Mouse (Mus musculus) forebrain, embryonic 12.5 days (tissue): ENCODE measurements around the gene Dbil5. TPM values are rescaled to one million over a fixed set of nuclear protein-coding genes. Genes with fewer than 3 reads are reported as not detected.

Experiments used
- ATAC-seq: fragments of 200-750 bp; cut with Nextera tagmentation; 2 replicates; pipeline ENCODE4 v1.8.0; 2017; ENCODE audit warnings: moderate TSS enrichment; ENCODE audit not compliant: low FRiP score
- H3K27ac ChIP-seq: fragments of 300-500 bp; sonication (generic); 2 replicates; pipeline ENCODE4 v1.5.1; 2016; ENCODE audit warnings: mild to moderate bottlenecking
- H3K27me3 ChIP-seq: fragments of 300-500 bp; sonication (generic); 2 replicates; pipeline ENCODE4 v1.6.1; 2016; ENCODE audit warnings: mild to moderate bottlenecking
- H3K36me3 ChIP-seq: fragments of 300-500 bp; sonication (generic); replicated peaks from 2 replicates; pipeline ENCODE4 v1.6.1; 2016; ENCODE audit warnings: mild to moderate bottlenecking
- H3K4me1 ChIP-seq: fragments of 300-500 bp; sonication (generic); 2 replicates; pipeline ENCODE4 v1.6.1; 2016
- H3K4me2 ChIP-seq: fragments of 300-500 bp; sonication (generic); 2 replicates; pipeline ENCODE4 v1.6.1; 2016; ENCODE audit warnings: mild to moderate bottlenecking, moderate library complexity
- H3K4me3 ChIP-seq: fragments of 300-500 bp; sonication (generic); replicated peaks from 2 replicates; pipeline ENCODE4 v1.5.1; 2016; ENCODE audit warnings: mild to moderate bottlenecking
- H3K9ac ChIP-seq: fragments of 300-500 bp; sonication (generic); 2 replicates; pipeline ENCODE4 v1.6.1; 2016; ENCODE audit warnings: mild to moderate bottlenecking
- H3K9me3 ChIP-seq: fragments of 300-500 bp; sonication (generic); 2 replicates; pipeline ENCODE4 v1.6.1; 2016
- WGBS: fragments of 180-500 bp; shearing (Covaris S2); methylation state at CpG from one replicate; pipeline ENCODE4 v1.1.7; 2016; 5-methylcytosine and 5-hydroxymethylcytosine counted together
- polyA plus RNA-seq: library from polyadenylated mRNA; unstranded; fragments of >200 nt; fragmentation: Nextera tagmentation; extraction: Ambion mirVana; gene quantifications from 2 replicates; pipeline ENCODE4 v1.2.1, GENCODE M21; 2016

The Dbil5 gene
- polyA plus RNA-seq, 1 experiment from 2014 or later: 0.84 TPM

DNA sequence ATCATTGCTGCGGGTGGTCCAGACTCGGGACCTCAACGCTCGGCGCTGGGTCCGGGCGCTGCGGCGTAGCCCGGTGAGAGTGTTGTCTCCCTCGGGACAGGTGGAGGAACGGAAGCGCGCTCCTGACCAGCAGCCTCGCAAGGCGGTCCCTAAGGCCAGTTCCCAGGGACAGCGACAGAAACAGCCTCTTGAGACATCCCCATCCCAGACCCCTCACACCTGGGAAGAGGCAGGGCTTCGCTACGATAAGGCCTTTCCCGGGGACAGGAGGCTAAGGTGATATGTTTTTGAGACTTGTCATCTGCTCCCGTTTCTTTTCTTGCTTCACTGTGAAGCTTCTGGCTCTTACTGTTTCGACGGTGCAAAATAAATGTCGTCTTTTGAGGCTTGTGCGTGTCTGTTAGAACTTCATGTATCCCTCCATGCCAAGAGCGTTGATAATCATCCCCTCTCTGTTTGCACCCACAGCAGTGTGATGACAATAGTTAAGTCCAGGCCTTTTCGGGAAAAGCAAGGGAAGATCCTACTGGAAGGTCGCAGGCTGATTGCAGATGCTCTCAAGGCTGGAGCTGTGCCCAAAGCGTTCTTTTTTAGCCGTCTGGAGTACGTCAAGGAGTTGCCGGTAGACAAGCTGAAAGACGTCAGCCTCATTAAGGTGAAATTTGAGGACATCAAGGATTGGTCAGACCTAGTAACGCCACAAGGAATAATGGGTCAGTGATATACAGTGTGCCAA is 26.6 kb downstream of the Dbil5 start:
- peaks cover 21% of the 10 kb centered on the region for H3K4me1 ChIP-seq
- WGBS: 3% methylated on average over 34 of the region's 34 CpGs
- no peaks in the 10 kb centered on the region for H3K27me3 ChIP-seq
- H3K9ac ChIP-seq: peak overlapping the region; percentile 76
- H3K27ac ChIP-seq: peak overlapping the region; percentile 72; the same call in 1 of the 2 replicates
- H3K36me3 ChIP-seq: peaks cover 23% of the 10 kb centered on the region
- H3K4me3 ChIP-seq: peak overlapping the region; percentile 73
- H3K9me3 ChIP-seq: no peaks in the 10 kb centered on the region
- ATAC-seq: no peak; the same call in 1 of the 2 replicates
- H3K4me2 ChIP-seq: peak overlapping the region; percentile 88

- no peak overlapping the region for H3K4me2 ChIP-seq
- H3K9me3 ChIP-seq: no peaks in the 10 kb centered on the region
- peaks cover 19% of the 10 kb centered on the region for H3K4me1 ChIP-seq
- H3K27ac ChIP-seq: no peak overlapping the region
- H3K4me3 ChIP-seq: no peak overlapping the region
- ATAC-seq: no peak
- no peaks in the 10 kb centered on the region for H3K27me3 ChIP-seq
- H3K36me3 ChIP-seq: peaks cover 32% of the 10 kb centered on the region
- no peak overlapping the region for H3K9ac ChIP-seq
These were observed 29.0 kb downstream of the Dbil5 start for GRCm38 (mm10) chr11:76246439-76246838.

- H3K9ac ChIP-seq: no peak overlapping the region
- no peak overlapping the region for H3K4me3 ChIP-seq
- H3K36me3 ChIP-seq: peaks cover 32% of the 10 kb centered on the region
- H3K27ac ChIP-seq: no peak overlapping the region
- H3K4me2 ChIP-seq: no peak overlapping the region
- no peak for ATAC-seq
- no peaks in the 10 kb centered on the region for H3K27me3 ChIP-seq
- H3K9me3 ChIP-seq: no peaks in the 10 kb centered on the region
- H3K4me1 ChIP-seq: peaks cover 18% of the 10 kb centered on the region
- WGBS: 53% methylated on average over 2 of the region's 2 CpGs
These were observed 29.8 kb downstream of the Dbil5 start for GRCm38 (mm10) chr11:76247239-76247638.

DNA sequence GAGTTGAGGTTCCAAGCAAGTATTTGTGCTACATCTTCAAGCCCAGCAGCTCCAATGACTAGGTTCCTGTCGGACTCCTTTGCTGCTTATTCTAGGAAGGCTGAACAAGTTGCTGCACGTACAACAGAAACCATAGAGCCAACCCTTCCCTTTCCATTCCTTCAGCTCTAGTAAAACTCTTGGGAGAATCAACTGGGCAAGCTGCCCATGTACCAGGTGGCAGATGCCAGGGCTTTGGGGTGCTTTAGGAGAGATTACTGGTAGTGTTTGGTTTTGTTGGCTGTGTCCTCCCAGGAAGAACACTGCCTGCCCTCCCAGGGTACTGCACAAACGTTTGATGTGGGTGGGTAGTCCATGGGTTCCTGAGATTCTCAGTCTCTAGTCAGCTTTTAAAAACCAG is 34.6 kb downstream of the Dbil5 start:
- no peak for ATAC-seq
- Histone ChIP-seq H3K9ac (no peak overlapping the region), H3K36me3 (peaks cover 31% of the 10 kb centered on the region), H3K27me3 (no peaks in the 10 kb centered on the region), H3K9me3 (no peaks in the 10 kb centered on the region), H3K4me1 (peaks cover 12% of the 10 kb centered on the region; the same call in 1 of the 2 replicates), H3K27ac (no peak overlapping the region), H3K4me3 (no peak overlapping the region), H3K4me2 (no peak overlapping the region)
- 65% methylated on average over 3 of the region's 3 CpGs for WGBS

DNA sequence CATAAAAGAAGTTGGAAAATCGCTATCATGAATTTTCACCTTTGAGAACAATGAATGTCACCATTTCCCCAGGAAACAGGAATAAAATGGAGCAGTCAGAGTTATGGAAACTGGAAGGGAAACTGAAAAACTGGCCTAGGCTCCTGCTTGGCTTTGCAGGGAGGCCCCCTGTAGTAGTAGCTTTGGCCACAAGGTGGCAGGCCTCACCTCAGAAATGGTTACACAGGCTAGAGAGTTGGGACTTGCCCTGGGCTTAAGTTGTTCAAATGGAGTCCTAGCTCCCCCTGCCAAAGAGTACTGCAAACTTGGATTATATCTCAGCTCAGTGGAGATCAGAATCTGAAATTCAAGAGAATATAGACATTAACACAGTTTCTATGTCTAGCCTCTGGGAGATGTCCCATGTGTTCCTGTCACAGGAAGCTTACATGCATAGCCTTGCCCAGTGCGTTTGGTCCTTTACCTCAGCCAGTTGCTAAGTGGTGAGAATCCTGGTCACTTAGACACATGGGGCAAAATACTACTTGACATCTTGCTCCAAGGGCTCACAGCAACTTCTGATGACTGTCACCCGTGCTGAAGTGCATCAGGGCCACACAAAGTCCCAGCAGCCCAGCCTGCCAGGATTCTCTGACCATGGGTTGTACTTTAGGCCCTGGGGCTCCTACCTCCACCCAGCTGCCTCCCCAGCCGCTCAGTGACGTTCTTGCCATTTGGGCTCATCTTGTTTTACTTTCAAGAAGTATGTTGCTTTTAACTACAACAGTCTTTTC is 35.9 kb downstream of the Dbil5 start:
- peaks cover 12% of the 10 kb centered on the region; the same call in 1 of the 2 replicates for H3K4me1 ChIP-seq
- 60% methylated on average over 5 of the region's 5 CpGs for WGBS
- H3K4me3 ChIP-seq: no peak overlapping the region
- peaks cover 39% of the 10 kb centered on the region for H3K36me3 ChIP-seq
- H3K27me3 ChIP-seq: no peaks in the 10 kb centered on the region
- no peaks in the 10 kb centered on the region for H3K9me3 ChIP-seq
- no peak overlapping the region for H3K9ac ChIP-seq
- H3K27ac ChIP-seq: no peak overlapping the region
- peak; percentile 87 for ATAC-seq
- no peak overlapping the region for H3K4me2 ChIP-seq

DNA sequence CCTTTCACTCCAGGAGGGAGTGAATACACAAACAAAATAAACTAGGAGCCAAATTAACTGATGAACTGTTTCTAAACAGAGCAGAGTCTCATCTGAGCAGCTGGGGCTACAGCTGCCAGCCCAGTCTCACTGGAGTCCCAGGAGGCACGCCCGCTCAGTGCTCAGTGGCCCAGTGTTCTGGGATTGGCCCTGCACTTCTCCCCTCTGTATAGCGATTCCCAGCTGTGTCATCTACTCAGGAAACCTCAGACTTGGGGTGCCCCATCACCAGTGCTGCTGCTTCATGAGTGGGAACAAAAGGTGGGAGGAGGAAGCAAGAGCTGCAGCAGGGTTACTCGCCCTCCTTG is 36.5 kb downstream of the Dbil5 start:
- H3K4me1 ChIP-seq: peaks cover 12% of the 10 kb centered on the region; the same call in 1 of the 2 replicates
- H3K4me2 ChIP-seq: no peak overlapping the region; the same call in 1 of the 2 replicates
- no peaks in the 10 kb centered on the region for H3K9me3 ChIP-seq
- peaks cover 33% of the 10 kb centered on the region for H3K36me3 ChIP-seq
- no peak for ATAC-seq
- WGBS: 86% methylated on average over 4 of the region's 4 CpGs
- 0 out of 2 replicates have a peak overlapping the region, but pooled peaks have one; percentile 25 for H3K27ac ChIP-seq
- no peaks in the 10 kb centered on the region for H3K27me3 ChIP-seq
- H3K9ac ChIP-seq: no peak overlapping the region
- H3K4me3 ChIP-seq: no peak overlapping the region

DNA sequence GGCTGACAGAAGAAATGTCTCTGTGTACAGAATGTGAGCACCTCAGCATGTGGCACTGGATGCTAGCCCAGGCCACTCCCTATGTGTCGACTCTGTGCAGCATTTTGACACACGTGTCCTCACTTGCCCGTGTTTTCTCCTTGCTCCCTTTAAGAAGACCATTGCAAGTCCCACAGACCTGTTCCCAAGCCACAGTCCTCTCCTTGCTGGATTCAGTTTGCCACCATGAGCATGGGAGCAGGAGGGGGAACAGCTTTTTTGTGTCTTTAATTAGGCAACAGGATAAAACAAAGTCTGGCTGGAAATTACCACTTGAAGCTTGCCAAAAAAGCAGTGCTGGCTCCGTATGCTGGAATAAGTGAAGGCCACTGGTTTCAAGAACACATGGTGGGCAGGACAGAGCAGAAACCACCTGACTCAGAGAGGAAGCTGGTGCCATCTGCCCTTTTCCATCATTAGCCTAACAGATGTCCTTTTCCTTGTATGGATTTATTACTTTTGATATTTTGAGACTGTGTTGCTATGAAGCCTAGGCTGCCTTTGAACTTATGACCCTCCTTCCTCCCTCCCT is 38.1 kb downstream of the Dbil5 start:
- 68% methylated on average over 4 of the region's 4 CpGs for whole genome bisulfite sequencing
- Histone ChIP-seq H3K9me3 (no peaks in the 10 kb centered on the region), H3K27ac (0 out of 2 replicates have a peak overlapping the region, but pooled peaks have one; percentile 32), H3K27me3 (no peaks in the 10 kb centered on the region), H3K4me2 (no peak overlapping the region), H3K4me3 (no peak overlapping the region), H3K4me1 (peaks cover 26% of the 10 kb centered on the region), H3K9ac (no peak overlapping the region), H3K36me3 (peaks cover 17% of the 10 kb centered on the region)
- no peak for ATAC-seq

- Histone ChIP-seq H3K4me2 (no peak overlapping the region), H3K9me3 (no peaks in the 10 kb centered on the region), H3K27me3 (no peaks in the 10 kb centered on the region), H3K9ac (no peak overlapping the region), H3K27ac (peak overlapping the region; percentile 32), H3K4me3 (no peak overlapping the region), H3K36me3 (peaks cover 13% of the 10 kb centered on the region; the same call in 1 of the 2 replicates), H3K4me1 (peaks cover 32% of the 10 kb centered on the region)
- no peak for ATAC-seq
- 60% methylated on average over 5 of the region's 5 CpGs for WGBS
These were observed 38.7 kb downstream of the Dbil5 start for GRCm38 (mm10) chr11:76256129-76256528.

GRCm38 (mm10) chr11:76257386-76257785 is 40.0 kb downstream of the Dbil5 start:
- Histone ChIP-seq H3K4me1 (peaks cover 45% of the 10 kb centered on the region), H3K27ac (no peak overlapping the region)
- 78% methylated on average over 4 of the region's 4 CpGs for WGBS

DNA sequence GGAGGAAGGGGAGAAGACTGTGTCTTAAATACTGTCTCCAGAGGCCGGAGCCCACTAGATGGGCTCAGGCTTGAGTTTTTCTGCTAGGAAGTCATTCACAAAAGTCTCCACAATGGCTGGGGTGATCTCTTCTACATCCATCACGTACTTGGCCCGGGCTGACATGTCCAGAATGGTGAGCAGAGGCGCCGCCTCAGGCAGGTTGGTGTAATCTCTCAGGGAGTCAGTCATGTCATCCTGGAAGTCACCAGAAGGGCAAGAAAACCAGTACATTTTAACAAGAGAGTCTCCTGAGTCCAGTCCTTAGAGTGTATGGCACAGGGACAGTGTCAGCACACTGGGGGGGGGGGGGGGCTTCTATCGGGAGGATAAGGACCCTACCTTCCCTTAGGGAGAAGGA is 41.1 kb downstream of the Dbil5 start:
- ATAC-seq: no peak
- WGBS: 88% methylated on average over 6 of the region's 6 CpGs
- H3K9ac ChIP-seq: no peak overlapping the region

More at GRCm38 (mm10) chr11:76257386-76257785, 40.0 kb downstream of the Dbil5 start:
- Histone ChIP-seq H3K4me3 (no peak overlapping the region), H3K9ac (no peak overlapping the region), H3K36me3 (peaks cover 13% of the 10 kb centered on the region; the same call in 1 of the 2 replicates), H3K4me2 (no peak overlapping the region), H3K9me3 (no peaks in the 10 kb centered on the region), H3K27me3 (no peaks in the 10 kb centered on the region)
- no peak for ATAC-seq

DNA sequence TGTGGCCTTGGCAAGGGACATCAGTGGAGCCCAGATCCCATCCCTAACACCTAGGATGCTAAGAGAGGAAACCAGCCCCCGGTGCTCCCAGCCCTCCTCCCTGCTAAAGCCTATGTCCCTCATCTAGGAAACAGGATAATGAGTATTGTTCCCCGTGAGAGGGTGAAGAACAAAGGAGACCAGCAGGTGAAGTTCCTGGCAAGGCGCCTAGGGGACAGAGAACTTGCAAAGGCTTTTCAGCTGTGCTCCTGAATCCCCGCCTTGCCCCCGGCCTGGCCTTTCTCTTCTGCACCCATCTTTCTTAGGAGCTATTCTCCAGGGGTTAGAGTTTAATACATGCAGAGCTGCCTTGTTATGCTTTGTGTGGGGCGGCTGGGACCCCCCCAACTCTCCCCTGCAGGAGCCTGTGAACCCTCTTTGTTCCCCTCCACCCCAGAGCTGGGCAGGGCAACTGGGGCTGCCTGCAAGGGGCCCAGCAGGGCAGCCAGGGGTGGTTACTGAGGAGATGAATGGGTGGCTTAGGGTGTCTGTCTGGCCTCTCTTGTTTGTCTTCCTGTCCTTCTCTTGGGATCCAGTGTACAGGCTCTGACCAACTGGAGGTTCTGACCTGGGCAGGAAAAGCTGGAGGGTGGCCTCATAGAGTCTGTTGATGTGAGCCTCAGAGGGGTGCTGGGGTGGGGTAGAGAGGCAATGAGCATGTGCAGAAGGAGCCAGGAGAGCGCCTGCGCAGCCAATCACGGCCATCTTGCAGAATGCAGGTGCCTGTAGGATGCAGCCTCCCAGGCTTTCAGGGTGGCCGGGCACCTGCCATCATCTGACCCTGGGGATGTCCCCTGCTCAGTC is 43.0 kb downstream of the Dbil5 start:
- Histone ChIP-seq H3K4me1 (peaks cover 54% of the 10 kb centered on the region), H3K9ac (no peak overlapping the region), H3K4me2 (no peak overlapping the region), H3K36me3 (peaks cover 13% of the 10 kb centered on the region; the same call in 1 of the 2 replicates), H3K9me3 (no peaks in the 10 kb centered on the region), H3K27me3 (no peaks in the 10 kb centered on the region), H3K27ac (peak overlapping the region; percentile 38; the same call in 1 of the 2 replicates), H3K4me3 (no peak overlapping the region)
- 30% methylated on average over 10 of the region's 10 CpGs for WGBS
- ATAC-seq: 0 out of 2 replicates have a peak, but pooled peaks have one; percentile 24

More for the DNA sequence above, 41.1 kb downstream of the Dbil5 start:
- H3K27me3 ChIP-seq: no peaks in the 10 kb centered on the region
- H3K4me1 ChIP-seq: peaks cover 56% of the 10 kb centered on the region
- H3K27ac ChIP-seq: no peak overlapping the region
- no peak overlapping the region for H3K4me3 ChIP-seq
- H3K36me3 ChIP-seq: peaks cover 13% of the 10 kb centered on the region; the same call in 1 of the 2 replicates
- no peak overlapping the region for H3K4me2 ChIP-seq
- H3K9me3 ChIP-seq: no peaks in the 10 kb centered on the region
